ENCODE assay signal across 9 mouse cellular contexts in the genomic region with DNA sequence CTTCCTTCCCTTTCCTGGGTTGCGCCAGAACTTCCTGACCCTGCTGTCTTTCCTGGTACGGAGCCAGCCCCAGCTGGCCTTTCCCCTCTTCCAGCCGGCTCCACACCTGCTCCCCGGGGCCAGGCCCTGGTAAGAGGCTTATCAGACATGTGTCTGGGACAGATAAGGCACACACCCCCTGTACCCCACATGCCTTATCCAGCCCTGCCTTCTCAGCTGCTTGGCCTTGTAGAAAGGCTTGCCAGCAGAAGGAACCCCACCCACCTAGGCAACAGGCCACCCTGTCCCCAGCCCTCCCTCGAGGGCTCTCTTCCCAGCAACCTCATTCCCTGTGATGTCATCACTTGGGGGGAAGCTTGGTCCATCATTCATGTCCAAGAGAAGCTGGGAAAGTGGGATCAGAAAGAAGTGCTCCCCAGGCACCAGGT. TPM values are rescaled to one million over a fixed set of nuclear protein-coding genes. Genes with fewer than 3 reads are reported as not detected.
DNase-seq lines count a peak whose midpoint lies in the region; ATAC-seq and TF ChIP-seq lines count a peak whose summit lies in the region.
"Had no signal": no experiment of that assay in that cellular context is flagged by ENCODE, and none has a peak within 500 bp of the region (broad histone marks: within the 10 kb centered on the region; RNA-seq: fewer than 3 reads in every experiment).

No protein-coding gene starts in this region.

- TF ChIP-seq EP300 in liver, postnatal 0 days (IDR thresholded peaks at IDR 0.05; ENCODE audit: low read depth): peak; percentile 99

- no peak overlapping the region for H3K4me3 ChIP-seq in intestine, embryonic 16.5 days (ENCODE audit: low read length)
- H3K4me3 ChIP-seq in liver, postnatal 0 days (ENCODE audit: low read depth, low read length): peak overlapping the region; percentile 24

- no peaks in the 10 kb centered on the region for H3K9me3 ChIP-seq in intestine, embryonic 16.5 days (ENCODE audit: control insufficient read depth, low read length)
- H3K9me3 ChIP-seq in liver, postnatal 0 days (ENCODE audit: low read length): no peaks in the 10 kb centered on the region

- ATAC-seq in intestine, embryonic 16.5 days: peak; percentile 94
- peak; percentile 90 for ATAC-seq in liver, postnatal 0 days
- no peak for ATAC-seq in inflammation-experienced regulatory T-cells, adult 6 months

- 7% methylated on average over 5 of the region's 5 CpGs for WGBS in intestine, embryonic 16.5 days
- 9% methylated on average over 5 of the region's 5 CpGs for WGBS in liver, postnatal 0 days (ENCODE audit: insufficient replicate concordance)

- no peaks in the 10 kb centered on the region for H3K36me3 ChIP-seq in intestine, embryonic 16.5 days (ENCODE audit: control insufficient read depth, insufficient read depth, low read length)
- H3K36me3 ChIP-seq in liver, postnatal 0 days (replicated peaks; ENCODE audit: insufficient read depth, low read length): no peaks in the 10 kb centered on the region

- peak; percentile 76 for DNase-seq in spleen, adult 12 weeks (ENCODE audit: low spot score)
- DNase-seq in spleen, adult 18-20 months: no peak
- DNase-seq in heart, adult 11 months: peak; percentile 99
- peak; percentile 84 for DNase-seq in liver, postnatal 0 days
- DNase-seq in ovary, postnatal 10 days (ENCODE audit: low spot score): peak; percentile 45
- no peak for DNase-seq in B cell, adult 2 months

- peak overlapping the region; percentile 57 for H3K9ac ChIP-seq in intestine, embryonic 16.5 days (ENCODE audit: low read depth, low read length)
- H3K9ac ChIP-seq in liver, postnatal 0 days (replicated peaks): peak overlapping the region; percentile 66

- H3K4me1 ChIP-seq in intestine, embryonic 16.5 days (ENCODE audit: control insufficient read depth, insufficient read depth, low read length): peaks cover 26% of the 10 kb centered on the region
- peaks cover 49% of the 10 kb centered on the region for H3K4me1 ChIP-seq in liver, postnatal 0 days (ENCODE audit: insufficient read depth)

- H3K27me3 ChIP-seq in intestine, embryonic 16.5 days (replicated peaks; ENCODE audit: control insufficient read depth, insufficient read depth, low read length): no peaks in the 10 kb centered on the region
- 0 out of 2 replicates have a peak, but pooled peaks cover 3% of the 10 kb centered on the region for H3K27me3 ChIP-seq in liver, postnatal 0 days (ENCODE audit: insufficient read depth, low read length)

- TF ChIP-seq CTCF in liver, postnatal 0 days (IDR thresholded peaks at IDR 0.05; ENCODE audit: low read depth): no peak

- H3K4me2 ChIP-seq in intestine, embryonic 16.5 days (ENCODE audit: low read depth, low read length): peak overlapping the region; percentile 39
- peak overlapping the region; percentile 73 for H3K4me2 ChIP-seq in liver, postnatal 0 days (ENCODE audit: low read depth, low read length)

- peak overlapping the region; percentile 67 for H3K27ac ChIP-seq in intestine, embryonic 16.5 days (ENCODE audit: low read length)
- peak overlapping the region; percentile 96 for H3K27ac ChIP-seq in liver, postnatal 0 days (ENCODE audit: low read depth)
- H3K27ac ChIP-seq: macrophage had no signal

RNA-seq across cellular contexts. Expression of gene Slc6a9, which starts 4.2 kb away (rescaled TPM):
- 10.1 and 10.8 TPM in 2 replicates for polyA plus RNA-seq in intestine, embryonic 16.5 days (2015; fragmentation: Nextera tagmentation; extraction: Ambion mirVana)
- polyA plus RNA-seq in liver, postnatal 0 days (2015; fragmentation: Nextera tagmentation; extraction: Ambion mirVana): 16.0 and 19.5 TPM in 2 replicates
- polyA plus RNA-seq in inflammation-experienced regulatory T-cells, adult 6 months (2017; shearing (Covaris generic)): not detected
- polyA plus RNA-seq: macrophage had no signal

RNA-seq across cellular contexts. Expression of gene Ccdc24, which starts 42.2 kb away (rescaled TPM):
- 0.66 and 0.86 TPM in 2 replicates for polyA plus RNA-seq in intestine, embryonic 16.5 days (2015; fragmentation: Nextera tagmentation; extraction: Ambion mirVana)
- polyA plus RNA-seq in liver, postnatal 0 days (2015; fragmentation: Nextera tagmentation; extraction: Ambion mirVana): 0.15 and 0.34 TPM in 2 replicates
- not detected for polyA plus RNA-seq in inflammation-experienced regulatory T-cells, adult 6 months (2017; shearing (Covaris generic))
- polyA plus RNA-seq: macrophage had no signal

RNA-seq across cellular contexts. Expression of gene B4galt2, which starts 53.1 kb away (rescaled TPM):
- polyA plus RNA-seq in intestine, embryonic 16.5 days (2015; fragmentation: Nextera tagmentation; extraction: Ambion mirVana): 10.5 and 11.1 TPM in 2 replicates
- 0.63 and 0.67 TPM in 2 replicates for polyA plus RNA-seq in liver, postnatal 0 days (2015; fragmentation: Nextera tagmentation; extraction: Ambion mirVana)
- polyA plus RNA-seq in inflammation-experienced regulatory T-cells, adult 6 months (2017; shearing (Covaris generic)): not detected

RNA-seq across cellular contexts. Expression of gene Atp6v0b, which starts 57.0 kb away (rescaled TPM):
- 345 and 371 TPM in 2 replicates for polyA plus RNA-seq in intestine, embryonic 16.5 days (2015; fragmentation: Nextera tagmentation; extraction: Ambion mirVana)
- polyA plus RNA-seq in liver, postnatal 0 days (2015; fragmentation: Nextera tagmentation; extraction: Ambion mirVana): 149 and 164 TPM in 2 replicates
- polyA plus RNA-seq in inflammation-experienced regulatory T-cells, adult 6 months (2017; shearing (Covaris generic)): 100 to 1,000 TPM in 1 of 3 experiments, 10 to 100 TPM in 2; 75.7 to 115 (median 83.2) TPM

Comparison
In these comparisons a context has a peak if more than half of its experiments do, and no peak if none do; other contexts are left out.
1. DNase-seq: peak in spleen, adult 12 weeks (single experiment), heart, adult 11 months (single experiment), liver, postnatal 0 days (single experiment) and ovary, postnatal 10 days (single experiment); none in spleen, adult 18-20 months (0 of 2) and B cell, adult 2 months (0 of 2).